Mouse (Mus musculus): ENCODE measurements at regions not wholly inside any gene's neighbourhood (a gene's known extent, or its start where the extent isn't known, plus 50 kb on each side); places are given as distances from the start of the nearest gene placed in this dataset.

GRCm38 (mm10) chr6:106985132-106985801 lies 185.4 kb upstream of the Crbn start:
- no peak overlapping the region for H3K4me3 ChIP-seq (ENCODE audit: low read length)
- no peak overlapping the region for H3K27ac ChIP-seq (ENCODE audit: low read depth, low read length)
- H3K9ac ChIP-seq (ENCODE audit: low read depth, low read length): no peak overlapping the region
- H3K9me3 ChIP-seq (ENCODE audit: control insufficient read depth, low read length): no peaks in the 10 kb centered on the region
- WGBS: 42% methylated on average over 4 of the region's 4 CpGs
- no peaks in the 10 kb centered on the region for H3K36me3 ChIP-seq (ENCODE audit: control insufficient read depth, insufficient read depth, low read length)
- H3K4me1 ChIP-seq (ENCODE audit: control insufficient read depth, insufficient read depth, low read length): no peaks in the 10 kb centered on the region
- H3K27me3 ChIP-seq (ENCODE audit: control insufficient read depth, insufficient read depth, low read length): no peaks in the 10 kb centered on the region
- H3K4me2 ChIP-seq (replicated peaks; ENCODE audit: low read depth, low read length): no peak overlapping the region
- no peak for ATAC-seq (ENCODE audit: low FRiP score, low TSS enrichment)

- WGBS: 88% methylated on average over 1 of the region's 1 CpGs
These were observed 191.7 kb upstream of the Crbn start for GRCm38 (mm10) chr6:106991586-106991985.

GRCm38 (mm10) chr6:107004406-107005120 lies 204.7 kb upstream of the Crbn start:
- H3K27me3 ChIP-seq (ENCODE audit: control insufficient read depth, insufficient read depth, low read length): no peaks in the 10 kb centered on the region
- H3K36me3 ChIP-seq (ENCODE audit: control insufficient read depth, insufficient read depth, low read length): no peaks in the 10 kb centered on the region
- no peak overlapping the region for H3K4me3 ChIP-seq (ENCODE audit: low read length)
- ATAC-seq (ENCODE audit: low FRiP score, low TSS enrichment): no peak
- H3K27ac ChIP-seq (ENCODE audit: low read depth, low read length): no peak overlapping the region
- H3K4me1 ChIP-seq (ENCODE audit: control insufficient read depth, insufficient read depth, low read length): no peaks in the 10 kb centered on the region
- no peak overlapping the region for H3K4me2 ChIP-seq (replicated peaks; ENCODE audit: low read depth, low read length)
- H3K9ac ChIP-seq (ENCODE audit: low read depth, low read length): no peak overlapping the region
- H3K9me3 ChIP-seq (ENCODE audit: control insufficient read depth, low read length): no peaks in the 10 kb centered on the region
- WGBS: 84% methylated on average over 4 of the region's 4 CpGs

More at GRCm38 (mm10) chr6:106991586-106991985, 191.7 kb upstream of the Crbn start:
- Histone ChIP-seq H3K4me1 (ENCODE audit: control insufficient read depth, insufficient read depth, low read length) (no peaks in the 10 kb centered on the region), H3K4me3 (ENCODE audit: low read length) (no peak overlapping the region), H3K9ac (ENCODE audit: low read depth, low read length) (no peak overlapping the region), H3K27ac (ENCODE audit: low read depth, low read length) (no peak overlapping the region), H3K27me3 (ENCODE audit: control insufficient read depth, insufficient read depth, low read length) (no peaks in the 10 kb centered on the region), H3K9me3 (ENCODE audit: control insufficient read depth, low read length) (no peaks in the 10 kb centered on the region), H3K4me2 (replicated peaks; ENCODE audit: low read depth, low read length) (no peak overlapping the region), H3K36me3 (ENCODE audit: control insufficient read depth, insufficient read depth, low read length) (no peaks in the 10 kb centered on the region)
- no peak for ATAC-seq (ENCODE audit: low FRiP score, low TSS enrichment)

GRCm38 (mm10) chr6:107010785-107011184 lies 210.9 kb upstream of the Crbn start:
- Histone ChIP-seq H3K27me3 (ENCODE audit: control insufficient read depth, insufficient read depth, low read length) (no peaks in the 10 kb centered on the region), H3K4me3 (ENCODE audit: low read length) (no peak overlapping the region), H3K4me1 (ENCODE audit: control insufficient read depth, insufficient read depth, low read length) (no peaks in the 10 kb centered on the region), H3K36me3 (ENCODE audit: control insufficient read depth, insufficient read depth, low read length) (no peaks in the 10 kb centered on the region), H3K9ac (ENCODE audit: low read depth, low read length) (no peak overlapping the region), H3K27ac (ENCODE audit: low read depth, low read length) (no peak overlapping the region), H3K9me3 (ENCODE audit: control insufficient read depth, low read length) (no peaks in the 10 kb centered on the region), H3K4me2 (replicated peaks; ENCODE audit: low read depth, low read length) (no peak overlapping the region)
- WGBS: 65% methylated on average over 4 of the region's 4 CpGs
- ATAC-seq (ENCODE audit: low FRiP score, low TSS enrichment): no peak

GRCm38 (mm10) chr6:107012938-107013511 lies 213.1 kb upstream of the Crbn start:
- peak; percentile 92 for ATAC-seq (ENCODE audit: low FRiP score, low TSS enrichment)
- H3K4me3 ChIP-seq (ENCODE audit: low read length): no peak overlapping the region
- 7% methylated on average over 9 of the region's 9 CpGs for WGBS

GRCm38 (mm10) chr6:107019126-107019525 lies 219.2 kb upstream of the Crbn start:
- WGBS: 84% methylated on average over 3 of the region's 3 CpGs
- H3K27ac ChIP-seq (ENCODE audit: low read depth, low read length): no peak overlapping the region
- no peaks in the 10 kb centered on the region for H3K9me3 ChIP-seq (ENCODE audit: control insufficient read depth, low read length)
- no peaks in the 10 kb centered on the region for H3K4me1 ChIP-seq (ENCODE audit: control insufficient read depth, insufficient read depth, low read length)
- no peak overlapping the region for H3K4me3 ChIP-seq (ENCODE audit: low read length)
- H3K36me3 ChIP-seq (ENCODE audit: control insufficient read depth, insufficient read depth, low read length): no peaks in the 10 kb centered on the region
- no peaks in the 10 kb centered on the region for H3K27me3 ChIP-seq (ENCODE audit: control insufficient read depth, insufficient read depth, low read length)
- no peak overlapping the region for H3K4me2 ChIP-seq (replicated peaks; ENCODE audit: low read depth, low read length)
- no peak for ATAC-seq (ENCODE audit: low FRiP score, low TSS enrichment)
- no peak overlapping the region for H3K9ac ChIP-seq (ENCODE audit: low read depth, low read length)

More at GRCm38 (mm10) chr6:107012938-107013511, 213.1 kb upstream of the Crbn start:
- no peak overlapping the region for H3K9ac ChIP-seq (ENCODE audit: low read depth, low read length)
- no peaks in the 10 kb centered on the region for H3K36me3 ChIP-seq (ENCODE audit: control insufficient read depth, insufficient read depth, low read length)
- no peaks in the 10 kb centered on the region for H3K9me3 ChIP-seq (ENCODE audit: control insufficient read depth, low read length)
- H3K4me2 ChIP-seq (replicated peaks; ENCODE audit: low read depth, low read length): peak overlapping the region; percentile 23
- H3K4me1 ChIP-seq (ENCODE audit: control insufficient read depth, insufficient read depth, low read length): no peaks in the 10 kb centered on the region
- H3K27me3 ChIP-seq (ENCODE audit: control insufficient read depth, insufficient read depth, low read length): no peaks in the 10 kb centered on the region
- H3K27ac ChIP-seq (ENCODE audit: low read depth, low read length): no peak overlapping the region

GRCm38 (mm10) chr6:107045177-107045576 lies 245.3 kb upstream of the Crbn start:
- Histone ChIP-seq H3K4me3 (ENCODE audit: low read length) (no peak overlapping the region), H3K9ac (ENCODE audit: low read depth, low read length) (no peak overlapping the region), H3K4me2 (replicated peaks; ENCODE audit: low read depth, low read length) (no peak overlapping the region), H3K27ac (ENCODE audit: low read depth, low read length) (no peak overlapping the region), H3K4me1 (ENCODE audit: control insufficient read depth, insufficient read depth, low read length) (no peaks in the 10 kb centered on the region), H3K27me3 (ENCODE audit: control insufficient read depth, insufficient read depth, low read length) (no peaks in the 10 kb centered on the region), H3K36me3 (ENCODE audit: control insufficient read depth, insufficient read depth, low read length) (no peaks in the 10 kb centered on the region), H3K9me3 (ENCODE audit: control insufficient read depth, low read length) (no peaks in the 10 kb centered on the region)
- no peak for ATAC-seq (ENCODE audit: low FRiP score, low TSS enrichment)
- 79% methylated on average over 3 of the region's 3 CpGs for WGBS

- no peaks in the 10 kb centered on the region for H3K9me3 ChIP-seq (ENCODE audit: control insufficient read depth, low read length)
- no peak for ATAC-seq (ENCODE audit: low FRiP score, low TSS enrichment)
- no peaks in the 10 kb centered on the region for H3K27me3 ChIP-seq (ENCODE audit: control insufficient read depth, insufficient read depth, low read length)
- no peaks in the 10 kb centered on the region for H3K36me3 ChIP-seq (ENCODE audit: control insufficient read depth, insufficient read depth, low read length)
- no peak overlapping the region for H3K4me2 ChIP-seq (replicated peaks; ENCODE audit: low read depth, low read length)
- no peaks in the 10 kb centered on the region for H3K4me1 ChIP-seq (ENCODE audit: control insufficient read depth, insufficient read depth, low read length)
- no peak overlapping the region for H3K27ac ChIP-seq (ENCODE audit: low read depth, low read length)
- no peak overlapping the region for H3K9ac ChIP-seq (ENCODE audit: low read depth, low read length)
- no peak overlapping the region for H3K4me3 ChIP-seq (ENCODE audit: low read length)
- 75% methylated on average over 1 of the region's 1 CpGs for WGBS
These were observed 251.7 kb upstream of the Crbn start for GRCm38 (mm10) chr6:107051604-107052003.

GRCm38 (mm10) chr6:107052180-107052579 lies 252.3 kb upstream of the Crbn start:
- H3K9ac ChIP-seq (ENCODE audit: low read depth, low read length): no peak overlapping the region
- ATAC-seq (ENCODE audit: low FRiP score, low TSS enrichment): no peak
- no peaks in the 10 kb centered on the region for H3K4me1 ChIP-seq (ENCODE audit: control insufficient read depth, insufficient read depth, low read length)
- no peak overlapping the region for H3K27ac ChIP-seq (ENCODE audit: low read depth, low read length)
- no peaks in the 10 kb centered on the region for H3K36me3 ChIP-seq (ENCODE audit: control insufficient read depth, insufficient read depth, low read length)
- no peak overlapping the region for H3K4me2 ChIP-seq (replicated peaks; ENCODE audit: low read depth, low read length)
- WGBS: 59% methylated on average over 1 of the region's 1 CpGs
- no peak overlapping the region for H3K4me3 ChIP-seq (ENCODE audit: low read length)
- no peaks in the 10 kb centered on the region for H3K9me3 ChIP-seq (ENCODE audit: control insufficient read depth, low read length)
- no peaks in the 10 kb centered on the region for H3K27me3 ChIP-seq (ENCODE audit: control insufficient read depth, insufficient read depth, low read length)

All from kidney, embryonic 14.5 days (tissue).